Mouse (Mus musculus) liver, embryonic 14.5 days (tissue): Measurements from ENCODE around the gene Mad2l2. TPM values are rescaled to one million over a fixed set of nuclear protein-coding genes. Genes with fewer than 3 reads are reported as not detected.
"Not testable (repeated sequence)": the region's sequence is repeated elsewhere in the genome, so short reads cannot be mapped to it uniquely, and the experiment has no call there.

Source experiments
- ATAC-seq: fragments of 200-750 bp; cut with Nextera tagmentation; 2 replicates; pipeline ENCODE4 v1.8.0; 2017; ENCODE audit warnings: moderate number of reproducible peaks, mild to moderate bottlenecking, moderate library complexity; ENCODE audit not compliant: insufficient read depth
- DNase-seq, 3 experiments: peaks; one replicate each; pipeline ENCODE4 v3.0.0-alpha.2; 2012 to 2013; ENCODE audit warnings: low read depth in 3 of 3, low spot score in 3 of 3
- H3K27ac ChIP-seq: fragments of 300-500 bp; sonication (generic); 2 replicates; pipeline ENCODE4 v1.5.1; 2014; ENCODE audit warnings: moderate library complexity, mild to moderate bottlenecking, control low read depth, inconsistent platforms
- H3K27me3 ChIP-seq: fragments of 300-500 bp; sonication (generic); 2 replicates; pipeline ENCODE4 v1.6.1; 2014; ENCODE audit warnings: mild to moderate bottlenecking, low read length, moderate library complexity; ENCODE audit not compliant: control insufficient read depth, insufficient read depth
- H3K36me3 ChIP-seq: fragments of 300-500 bp; sonication (generic); replicated peaks from 2 replicates; pipeline ENCODE4 v1.6.1; 2014; ENCODE audit warnings: low read depth; ENCODE audit not compliant: control insufficient read depth, insufficient read depth
- H3K4me1 ChIP-seq, 2 experiments: fragments of 200-500 bp in 1 of 2; fragments of 300-500 bp in 1 of 2; sonication (generic) in 1 of 2; replicated peaks; 2 replicates each; pipeline ENCODE4 v1.6.1; 2012 to 2014; ENCODE audit warnings: antibody characterized with exemption in 1 of 2, inconsistent platforms in 1 of 2, low read length in 1 of 2; ENCODE audit not compliant: control insufficient read depth in 2 of 2, insufficient read depth in 2 of 2
- H3K4me2 ChIP-seq: fragments of 300-500 bp; sonication (generic); 2 replicates; pipeline ENCODE4 v1.6.1; 2014; ENCODE audit warnings: low read depth, mild to moderate bottlenecking, control low read depth, moderate library complexity
- H3K4me3 ChIP-seq, 2 experiments: fragments of 200-500 bp in 1 of 2; fragments of 300-500 bp in 1 of 2; sonication (generic) in 1 of 2; 2 replicates each; pipeline ENCODE4 v1.5.1; 2012 to 2014; ENCODE audit warnings: low read depth in 2 of 2, low read length in 2 of 2, mild to moderate bottlenecking in 2 of 2, control low read depth in 1 of 2, inconsistent platforms in 1 of 2, moderate library complexity in 1 of 2; ENCODE audit not compliant: insufficient read depth in 1 of 2
- H3K9ac ChIP-seq: fragments of 300-500 bp; sonication (generic); replicated peaks from 2 replicates; pipeline ENCODE4 v1.6.1; 2014; ENCODE audit warnings: mild to moderate bottlenecking, control low read depth, moderate library complexity
- H3K9me3 ChIP-seq: fragments of 300-500 bp; sonication (generic); 2 replicates; pipeline ENCODE4 v1.6.1; 2016; ENCODE audit warnings: low read length, mixed read lengths; ENCODE audit not compliant: control insufficient read depth
- CTCF ChIP-seq: IDR thresholded peaks from 2 replicates; pipeline ENCODE4 v1.5.1; 2016; ENCODE audit warnings: antibody characterized with exemption, low read depth, control low read depth
- EP300 ChIP-seq: IDR thresholded peaks from 2 replicates; pipeline ENCODE4 v1.6.1; 2016; ENCODE audit warnings: antibody characterized with exemption, low read depth
- WGBS: fragments of 180-500 bp; shearing (Covaris S2); extraction: QIAGEN DNeasy Blood & Tissue Kit; methylation state at CpG from one replicate; pipeline ENCODE4 v1.1.7; 2014; ENCODE audit not compliant: insufficient replicate concordance; 5-methylcytosine and 5-hydroxymethylcytosine counted together
- polyA plus RNA-seq, 2 experiments: library from polyadenylated mRNA; depleted of rRNA in 1 of 2; stranded (reverse) in 1 of 2; unstranded in 1 of 2; fragments of >200 nt; fragmentation: Nextera tagmentation in 1 of 2; extraction: Ambion mirVana in 1 of 2; gene quantifications; 2 replicates each; pipeline versions ENCODE4 v1.2.1 to v1.2.3; 2012 to 2014

Gene Mad2l2
- polyA plus RNA-seq, 2 experiments = 9.4 to 17.7 TPM

- WGBS = 8% methylated on average over 15 of the region's 15 CpGs
- H3K4me3 ChIP-seq = no peak overlapping the region
- H3K4me2 ChIP-seq = no peak overlapping the region
- DNase-seq = no peak
- H3K36me3 ChIP-seq = no peaks in the 10 kb centered on the region
- no peak for TF ChIP-seq EP300
- TF ChIP-seq CTCF = peak; percentile 11; the same call in 1 of the 2 replicates
- H3K9me3 ChIP-seq = no peaks in the 10 kb centered on the region
- no peak overlapping the region for H3K27ac ChIP-seq
- ATAC-seq = no peak
- H3K27me3 ChIP-seq = peaks cover 59% of the 10 kb centered on the region
- no peaks in the 10 kb centered on the region for H3K4me1 ChIP-seq
- no peak overlapping the region for H3K9ac ChIP-seq
Observed at GRCm38 (mm10) chr4:148169586-148169985, 39.4 kb downstream of the Mad2l2 start.

- WGBS = 0% methylated on average over 2 of the region's 2 CpGs
- TF ChIP-seq CTCF = peak; percentile 97
- no peak for TF ChIP-seq EP300
- DNase-seq (no peak), ATAC-seq (no peak)
- Histone ChIP-seq H3K4me1 (no peaks in the 10 kb centered on the region), H3K4me3 (no peak overlapping the region), H3K4me2 (no peak overlapping the region), H3K9ac (no peak overlapping the region), H3K9me3 (no peaks in the 10 kb centered on the region), H3K27ac (no peak overlapping the region), H3K27me3 (peaks cover 56% of the 10 kb centered on the region), H3K36me3 (no peaks in the 10 kb centered on the region)
Observed at GRCm38 (mm10) chr4:148170842-148171241, 40.7 kb downstream of the Mad2l2 start.

GRCm38 (mm10) chr4:148171261-148171660 lies 41.1 kb downstream of the Mad2l2 start:
- ATAC-seq (no peak), DNase-seq (no peak)
- no peak overlapping the region for H3K9ac ChIP-seq
- H3K4me3 ChIP-seq = no peak overlapping the region
- WGBS = 34% methylated on average over 3 of the region's 3 CpGs
- H3K4me2 ChIP-seq = no peak overlapping the region
- no peaks in the 10 kb centered on the region for H3K9me3 ChIP-seq
- TF ChIP-seq EP300 (no peak), CTCF (no peak)
- H3K27ac ChIP-seq = no peak overlapping the region
- no peaks in the 10 kb centered on the region for H3K4me1 ChIP-seq
- no peaks in the 10 kb centered on the region for H3K36me3 ChIP-seq
- H3K27me3 ChIP-seq = peaks cover 55% of the 10 kb centered on the region

- TF ChIP-seq EP300 (no peak), CTCF (no peak)
- H3K9me3 ChIP-seq = no peaks in the 10 kb centered on the region
- no peak overlapping the region for H3K4me3 ChIP-seq
- DNase-seq (no peak), ATAC-seq (no peak)
- no peaks in the 10 kb centered on the region for H3K36me3 ChIP-seq
- H3K4me2 ChIP-seq = no peak overlapping the region
- peaks cover 51% of the 10 kb centered on the region for H3K27me3 ChIP-seq
- H3K4me1 ChIP-seq = no peaks in the 10 kb centered on the region
- no peak overlapping the region for H3K27ac ChIP-seq
- no peak overlapping the region for H3K9ac ChIP-seq
- 7% methylated on average over 30 of the region's 30 CpGs for WGBS
Observed at GRCm38 (mm10) chr4:148173811-148174494, 43.8 kb downstream of the Mad2l2 start.

GRCm38 (mm10) chr4:148174495-148174862 lies 44.3 kb downstream of the Mad2l2 start:
- peaks cover 48% of the 10 kb centered on the region for H3K27me3 ChIP-seq
- ATAC-seq = no peak
- H3K4me3 ChIP-seq = no peak overlapping the region
- no peak overlapping the region for H3K4me2 ChIP-seq
- WGBS = 17% methylated on average over 12 of the region's 12 CpGs
- H3K9me3 ChIP-seq = no peaks in the 10 kb centered on the region
- TF ChIP-seq EP300 = no peak
- no peak for TF ChIP-seq CTCF
- H3K4me1 ChIP-seq = no peaks in the 10 kb centered on the region
- no peak for DNase-seq
- no peaks in the 10 kb centered on the region for H3K36me3 ChIP-seq
- H3K9ac ChIP-seq = no peak overlapping the region
- no peak overlapping the region for H3K27ac ChIP-seq

- not testable (repeated sequence) for H3K4me2 ChIP-seq, DNase-seq, H3K36me3 ChIP-seq, H3K9me3 ChIP-seq, H3K4me3 ChIP-seq, H3K4me1 ChIP-seq, ATAC-seq, H3K9ac ChIP-seq, H3K27ac ChIP-seq
- peaks cover 42% of the 10 kb centered on the region for H3K27me3 ChIP-seq
- WGBS = 10% methylated on average over 5 of the region's 6 CpGs
Observed at GRCm38 (mm10) chr4:148176603-148177002, 46.4 kb downstream of the Mad2l2 start.
